Mouse (Mus musculus) thymus, adult 2 months (tissue): ENCODE data around the gene Dock9.

Source experiments
- CTCF ChIP-seq: fragments of 200-500 bp; IDR thresholded peaks from 2 replicates; pipeline ENCODE4 v1.5.1; 2012; ENCODE audit warnings: mild to moderate bottlenecking, control low read depth, low read length, moderate library complexity, borderline replicate concordance; ENCODE audit not compliant: control insufficient read depth, poor library complexity, insufficient read depth; ENCODE audit errors: extremely low read depth
- POLR2A ChIP-seq: fragments of 200-500 bp; IDR thresholded peaks from 2 replicates; pipeline ENCODE4 v1.6.1; 2012; ENCODE audit warnings: mild to moderate bottlenecking, low read length, control low read depth, moderate library complexity; ENCODE audit not compliant: control insufficient read depth, poor library complexity, insufficient read depth; ENCODE audit errors: extremely low read depth

- no peak for TF ChIP-seq POLR2A
- no peak for TF ChIP-seq CTCF
These were observed 299.8 kb downstream of the Dock9 start for GRCm38 (mm10) chr14:121497800-121498199.
